Mouse (Mus musculus): ENCODE data around the gene Prlh.

Prlh gene

DNA sequence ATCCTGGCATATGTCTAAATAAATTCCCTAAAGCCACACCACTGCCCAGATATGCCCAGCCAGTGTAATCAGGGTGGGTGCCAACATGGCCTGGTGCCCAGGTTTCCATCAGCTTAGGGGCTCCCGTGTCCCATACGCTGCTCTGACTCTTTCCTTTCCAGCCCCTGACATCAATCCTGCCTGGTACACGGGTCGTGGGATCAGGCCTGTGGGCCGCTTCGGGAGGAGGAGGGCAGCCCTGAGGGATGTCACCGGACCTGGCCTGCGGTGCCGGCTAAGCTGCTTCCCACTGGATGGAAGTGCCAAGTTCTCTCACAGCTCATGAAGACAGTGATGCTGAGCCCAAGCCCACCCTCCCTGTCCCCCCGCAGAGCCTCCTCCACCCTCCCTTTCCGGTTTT, 780 bp downstream of the Prlh start:
- no peak for DNase-seq (ENCODE audit: low read depth, low spot score)

DNA sequence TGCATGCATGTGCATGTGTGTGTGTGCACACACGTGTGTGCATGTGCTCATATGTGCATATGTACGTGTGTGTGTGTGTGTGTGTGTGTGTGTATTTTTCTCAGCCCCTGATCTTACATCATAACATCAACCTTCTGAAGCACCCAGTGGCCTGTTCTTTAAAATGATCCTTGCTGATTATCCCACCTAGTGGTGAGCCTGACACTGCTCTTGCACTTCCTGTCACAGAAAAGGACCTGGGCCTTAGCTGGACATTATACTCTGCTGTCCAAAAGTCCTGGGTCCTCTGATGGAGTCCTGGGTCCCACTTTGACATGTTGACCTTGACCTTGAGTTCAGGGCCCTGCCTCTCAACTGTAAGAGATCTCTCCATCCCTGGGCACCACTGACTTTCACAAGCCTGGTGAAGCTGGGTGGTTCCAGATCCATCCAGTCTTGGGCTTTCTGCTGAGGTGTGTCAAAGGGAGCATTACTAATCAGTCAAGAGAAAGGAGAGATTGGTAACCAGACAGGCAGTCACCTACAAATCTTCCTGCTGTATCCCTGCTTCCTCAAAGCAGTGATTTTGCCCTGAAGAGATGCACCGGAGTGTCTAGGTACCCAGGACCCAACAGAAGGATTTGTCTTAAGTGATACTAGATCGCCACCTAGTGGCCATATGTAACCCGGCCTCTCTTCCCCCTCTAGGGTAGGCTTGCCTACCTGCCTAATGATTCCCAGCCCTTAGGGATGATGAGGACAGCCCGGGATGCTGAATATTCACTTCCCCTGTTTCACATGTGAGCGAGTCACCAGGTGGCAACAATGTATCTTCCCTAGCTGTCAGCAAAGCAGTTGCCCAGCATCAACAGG, 3.6 kb downstream of the Prlh start:
- peak; percentile 23 for DNase-seq (ENCODE audit: low read depth, low spot score)

- DNase-seq (ENCODE audit: low read depth, low spot score), result no peak
Measured at GRCm38 (mm10) chr1:90962526-90962925, 9.6 kb downstream of the Prlh start.

DNA sequence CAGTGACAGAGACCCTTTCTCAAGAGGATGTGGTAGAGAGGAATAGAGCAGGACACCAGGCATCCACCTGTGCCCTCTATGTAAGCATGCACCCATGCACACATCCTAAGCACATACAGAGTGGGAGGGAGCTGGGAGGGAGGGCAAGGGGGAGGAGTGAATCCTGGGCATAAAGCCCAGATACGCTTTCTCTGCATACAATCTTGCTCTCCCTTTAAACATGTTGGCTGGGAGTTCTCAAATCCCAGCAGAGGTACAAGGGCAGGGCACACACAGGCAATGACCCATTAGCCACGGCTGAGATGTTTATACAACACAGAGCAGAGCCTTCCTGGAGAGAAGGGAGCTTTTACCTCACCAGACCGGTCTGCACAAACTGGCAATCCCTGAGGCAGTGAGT, 10.1 kb downstream of the Prlh start:
- DNase-seq (ENCODE audit: low read depth, low spot score), result no peak

DNA sequence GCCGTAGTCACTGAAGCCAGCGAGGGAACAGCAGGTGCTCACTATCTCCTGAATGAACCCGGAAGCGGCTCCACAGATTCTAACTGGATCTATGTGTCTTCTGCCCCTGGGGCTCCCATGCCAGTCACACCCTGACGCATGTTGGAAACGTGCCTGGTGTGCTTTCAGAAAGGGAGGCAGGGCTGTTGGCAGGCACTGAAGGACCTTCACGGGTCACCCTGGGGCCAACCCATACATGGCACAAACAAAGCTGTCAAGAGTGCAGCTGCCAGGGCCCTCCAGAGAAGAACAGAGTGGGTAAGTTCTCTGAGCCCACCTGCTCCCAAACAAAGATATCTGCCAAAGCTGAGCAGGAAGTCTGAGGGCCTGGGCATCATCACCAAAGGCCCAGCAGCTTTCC, 14.7 kb downstream of the Prlh start:
- DNase-seq (ENCODE audit: low read depth, low spot score), result no peak

DNA sequence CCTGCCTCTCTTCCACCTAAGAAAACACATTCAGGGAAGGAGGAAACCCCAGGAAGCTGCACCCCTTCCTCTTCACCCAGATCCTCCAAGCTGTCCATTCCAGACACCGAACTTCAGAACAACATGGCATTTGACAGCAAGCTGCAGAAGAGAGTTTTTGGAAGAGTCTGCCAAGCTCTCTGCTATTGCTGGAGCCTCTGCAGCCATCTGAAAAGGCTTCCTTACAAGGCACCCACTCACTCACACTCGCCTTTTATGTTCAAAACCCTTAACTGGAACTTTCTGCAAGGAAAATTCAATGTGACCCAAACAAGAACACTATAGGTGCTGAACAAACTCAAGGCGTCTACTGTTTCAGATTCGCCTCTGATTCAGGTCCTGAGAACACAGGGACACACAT, 15.7 kb downstream of the Prlh start:
- no peak for DNase-seq (ENCODE audit: low read depth, low spot score)

GRCm38 (mm10) chr1:90969347-90969784, 16.5 kb downstream of the Prlh start, which contains the start of gene Rab17:
Rab17 (minus strand) TSS chr1:90969661.
- DNase-seq (ENCODE audit: low read depth, low spot score), result no peak

DNA sequence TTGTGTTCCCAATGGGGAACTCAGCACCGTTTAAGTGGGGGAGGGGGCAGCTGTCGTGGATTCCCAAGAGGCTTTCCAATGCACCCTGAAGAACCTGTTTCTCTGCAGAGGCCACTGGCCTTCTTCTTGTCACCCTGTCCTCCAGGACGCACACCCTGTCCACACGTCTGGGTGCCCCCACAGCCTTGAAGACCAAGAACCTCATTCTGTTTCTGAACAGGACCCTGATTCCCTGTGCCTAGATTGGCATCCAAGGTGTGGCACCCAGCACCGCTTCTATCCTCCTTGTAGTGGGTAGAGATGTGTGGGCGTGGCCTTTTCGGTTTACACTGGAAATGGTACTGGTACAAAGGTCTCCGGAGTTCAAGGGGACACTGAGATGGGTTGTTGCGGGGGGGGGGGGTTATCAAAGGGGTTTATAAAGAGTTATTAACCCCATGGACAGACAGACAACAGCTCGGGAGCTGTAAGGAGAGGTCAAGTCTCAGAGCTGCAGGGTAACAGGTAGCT, 17.0 kb downstream of the Prlh start:
- DNase-seq (ENCODE audit: low read depth, low spot score), result no peak

DNA sequence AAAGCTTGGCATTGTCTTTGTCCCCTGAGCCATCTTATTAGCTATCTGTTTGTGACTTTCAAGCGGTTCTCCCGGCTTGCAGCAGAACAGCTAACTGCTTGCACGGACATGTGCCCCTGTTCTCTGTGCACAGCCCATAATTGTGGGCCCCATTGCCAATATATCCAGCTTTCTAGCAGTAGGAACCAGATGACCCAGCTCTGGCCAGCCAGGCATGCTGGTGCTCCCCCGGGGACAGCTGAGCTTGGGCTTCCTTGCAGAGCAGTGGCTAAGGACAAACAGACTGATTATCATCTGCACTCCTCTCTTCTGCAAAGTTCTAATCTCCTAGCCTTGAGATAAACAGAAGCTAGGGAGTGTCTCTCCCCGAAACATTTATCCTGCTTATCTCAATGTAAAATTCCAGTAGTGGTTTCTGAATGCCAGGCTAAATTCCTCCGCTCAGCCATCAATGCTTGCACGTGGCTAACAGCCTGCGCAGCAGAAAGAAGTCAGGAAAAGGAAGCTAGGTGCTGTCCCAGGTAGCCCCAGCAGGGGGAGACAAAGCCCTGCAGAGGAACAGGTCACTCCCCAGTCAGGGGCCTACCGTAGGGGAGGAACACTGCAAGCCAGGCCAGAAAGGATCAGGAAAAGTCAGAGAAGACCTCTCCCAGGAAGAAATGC, 20.1 kb downstream of the Prlh start:
- DNase-seq (ENCODE audit: low read depth, low spot score), result peak; percentile 57

DNA sequence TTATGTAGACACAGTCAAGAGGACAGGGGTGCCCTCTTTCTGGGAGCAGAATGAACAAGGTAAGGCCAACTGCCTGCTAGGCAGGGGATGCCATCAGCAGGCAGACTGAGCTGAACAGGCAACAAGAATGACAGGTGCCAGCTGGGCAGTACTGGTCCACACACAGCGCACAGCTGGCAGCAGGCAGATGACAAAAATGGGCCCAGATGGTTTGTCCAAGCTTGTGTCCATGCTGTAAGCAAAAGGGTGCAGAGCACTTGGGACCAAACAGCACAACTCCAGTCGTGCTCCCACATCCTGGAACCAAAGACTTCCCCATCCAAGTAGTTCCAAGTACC, 20.6 kb downstream of the Prlh start:
- no peak for DNase-seq (ENCODE audit: low read depth, low spot score)

DNA sequence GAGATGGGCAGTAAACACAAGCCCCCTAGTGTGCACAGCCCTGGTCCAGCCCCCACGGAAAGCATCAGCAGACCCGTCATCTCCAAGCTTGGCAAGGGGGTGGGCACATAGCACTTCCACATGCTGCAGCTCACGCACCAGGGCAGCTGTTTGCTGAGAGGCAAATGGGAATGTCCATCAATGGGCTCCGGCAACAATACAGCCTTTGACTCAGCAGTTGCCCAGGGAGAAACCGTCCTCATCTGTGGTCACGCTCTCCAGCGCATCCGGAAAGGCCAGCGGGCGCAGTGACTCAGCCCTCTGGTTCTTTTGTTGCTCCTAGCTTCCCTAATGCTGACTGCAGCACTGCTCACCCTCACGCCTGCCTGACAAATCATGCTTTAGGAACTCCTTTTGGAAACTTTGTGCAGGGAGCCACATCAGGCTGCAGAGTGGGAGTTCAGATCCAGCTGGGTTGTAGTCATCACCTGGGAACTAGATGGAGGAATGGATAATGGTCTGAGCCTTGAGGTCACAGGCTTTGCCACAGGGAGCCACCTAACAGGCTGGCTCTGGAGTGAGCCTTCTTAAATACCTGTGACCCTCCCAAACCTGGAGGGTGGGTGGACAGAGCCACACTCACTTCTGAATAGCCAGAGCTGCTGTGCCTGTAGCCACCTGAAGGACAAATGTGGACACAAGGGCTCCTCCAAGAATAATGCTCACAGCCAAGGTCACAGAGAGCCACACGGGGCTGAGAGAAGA, 22.2 kb downstream of the Prlh start:
- no peak for DNase-seq (ENCODE audit: low read depth, low spot score)

DNA sequence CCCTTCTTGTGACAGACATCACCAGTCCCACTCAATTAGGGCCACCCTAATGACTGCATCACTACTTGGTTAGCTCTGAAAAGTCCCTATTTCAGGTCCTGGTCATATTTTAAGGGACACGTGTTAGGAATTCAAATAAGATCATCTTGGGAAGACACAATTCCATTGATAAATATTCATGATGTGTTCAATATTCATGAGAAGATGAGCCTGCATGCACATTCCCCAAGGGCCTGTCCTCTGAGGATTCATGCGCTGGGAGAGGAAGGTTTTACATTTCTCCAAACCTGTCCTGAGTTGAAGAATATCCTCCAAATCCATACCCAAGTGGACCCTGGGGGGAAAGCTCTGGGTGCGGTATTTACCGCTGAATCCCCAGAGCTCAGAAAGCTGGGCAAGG, 23.1 kb downstream of the Prlh start:
- no peak for DNase-seq (ENCODE audit: low read depth, low spot score)

- no peak for DNase-seq (ENCODE audit: low read depth, low spot score)
Measured at GRCm38 (mm10) chr1:90980638-90981330, 27.9 kb downstream of the Prlh start.

DNA sequence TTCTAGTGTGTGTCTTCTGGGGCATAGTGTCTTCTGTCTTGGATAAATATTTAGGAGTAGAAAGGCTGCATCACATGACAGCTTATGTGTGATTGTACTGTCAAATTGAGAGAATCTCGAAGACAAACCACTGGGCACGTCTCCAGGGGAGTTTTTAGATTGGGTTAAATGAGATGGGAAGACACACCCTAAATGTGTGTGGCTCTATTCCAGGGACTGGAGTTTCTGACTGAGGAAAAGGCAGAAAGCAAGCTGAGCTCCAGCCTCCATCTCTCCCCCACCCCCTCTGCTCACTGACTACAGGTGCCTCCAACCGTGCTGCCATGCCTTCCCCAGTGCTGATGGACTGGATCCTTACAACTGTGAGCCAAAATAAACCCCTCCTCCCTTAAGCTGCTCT, 28.4 kb downstream of the Prlh start:
- no peak for DNase-seq (ENCODE audit: low read depth, low spot score)

- DNase-seq (ENCODE audit: low read depth, low spot score), result no peak
Measured at GRCm38 (mm10) chr1:90995916-90996315, 43.0 kb downstream of the Prlh start.

- DNase-seq (ENCODE audit: low read depth, low spot score), result no peak
Measured at GRCm38 (mm10) chr1:90997136-90997535, 44.2 kb downstream of the Prlh start.

DNA sequence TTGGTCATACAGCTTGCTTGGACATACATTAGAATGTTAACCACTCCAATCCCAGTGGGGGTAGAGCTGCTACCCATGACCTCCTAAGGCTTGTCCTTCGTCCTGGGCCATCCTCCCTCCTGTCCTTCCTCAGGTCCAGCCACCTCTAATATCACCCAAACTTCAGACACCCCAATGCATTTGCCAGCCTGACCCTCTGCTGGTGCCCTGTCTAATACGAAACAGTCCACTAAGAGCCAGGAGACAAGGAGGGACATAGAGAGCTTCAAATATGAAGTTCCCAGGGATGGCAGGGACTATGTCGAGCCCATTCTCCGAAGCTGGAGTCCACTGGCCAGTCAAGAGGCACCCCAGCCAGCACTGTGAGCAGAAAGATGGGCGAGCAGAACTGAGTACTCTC, 44.7 kb downstream of the Prlh start:
- DNase-seq (ENCODE audit: low read depth, low spot score), result no peak

DNA sequence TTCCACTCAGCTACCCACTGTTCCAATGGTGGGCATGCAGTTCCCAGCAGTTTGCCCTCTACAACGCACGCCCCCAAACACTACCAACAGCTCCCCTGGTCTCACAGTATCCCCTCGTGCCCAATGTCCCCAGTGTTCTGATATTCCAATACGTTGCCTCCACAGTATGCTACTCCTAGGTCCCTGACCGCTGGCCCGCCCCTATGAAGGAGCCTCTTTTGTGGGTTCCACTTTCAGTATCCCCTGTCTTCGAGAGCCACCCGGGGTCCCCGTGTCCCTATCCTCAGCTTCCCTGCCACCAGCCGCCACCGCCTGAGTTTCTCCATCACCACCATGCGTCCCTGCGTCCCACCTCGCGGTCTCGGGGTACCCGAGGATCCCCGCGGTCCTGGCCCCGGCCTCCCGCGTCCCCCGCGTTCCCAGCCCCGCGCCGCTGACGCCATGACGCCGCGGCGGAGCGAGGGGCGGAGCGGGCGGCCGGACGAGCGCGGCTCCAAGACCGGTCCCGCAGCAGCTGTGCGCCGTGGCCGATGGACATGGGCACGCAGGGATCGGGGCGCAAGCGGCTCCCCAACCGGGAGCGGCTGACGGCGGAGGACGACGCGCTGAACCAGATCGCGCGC, 45.5 kb downstream of the Prlh start, which contains the start of gene Lrrfip1:
Lrrfip1 (plus strand) TSS at position 470 of the 623 bp plus-strand sequence.
- DNase-seq (ENCODE audit: low read depth, low spot score), result no peak

GRCm38 (mm10) chr1:90998891-90999611, 46.1 kb downstream of the Prlh start:
- no peak for DNase-seq (ENCODE audit: low read depth, low spot score)

- DNase-seq (ENCODE audit: low read depth, low spot score), result no peak
Measured at GRCm38 (mm10) chr1:90999911-91000601, 47.1 kb downstream of the Prlh start.

All from retina, adult 2 months (tissue).